Mouse (Mus musculus): ENCODE data around the gene Olfr1009. TPM values are rescaled to one million over a fixed set of nuclear protein-coding genes. Genes with fewer than 3 reads are reported as not detected.

Olfr1009 gene
- polyA plus RNA-seq, 1 experiment from 2014 or later: not detected

Other genes starting within 250 kb of the Olfr1009 start
- gene 4833423E24Rik, start 196.4 kb upstream of the Olfr1009 start, polyA plus RNA-seq (2015; fragmentation: Nextera tagmentation; extraction: Ambion mirVana): 10.8 and 11.9 TPM in 2 replicates
- not detected in 2 replicates for gene Olfr996, start 136.2 kb upstream of the Olfr1009 start, polyA plus RNA-seq (2015; fragmentation: Nextera tagmentation; extraction: Ambion mirVana)
- gene Olfr998, start 126.5 kb upstream of the Olfr1009 start, polyA plus RNA-seq (2015; fragmentation: Nextera tagmentation; extraction: Ambion mirVana): not detected in 2 replicates
- not detected in 2 replicates for gene Olfr1000, start 103.5 kb upstream of the Olfr1009 start, polyA plus RNA-seq (2015; fragmentation: Nextera tagmentation; extraction: Ambion mirVana)
- gene Olfr1002, start 64.7 kb upstream of the Olfr1009 start, polyA plus RNA-seq (2015; fragmentation: Nextera tagmentation; extraction: Ambion mirVana): 0.11 TPM in 1 of 2 replicates, not detected in the other
- not detected in 2 replicates for gene Olfr154, start 51.0 kb upstream of the Olfr1009 start, polyA plus RNA-seq (2015; fragmentation: Nextera tagmentation; extraction: Ambion mirVana)
- 0.13 TPM in 1 of 2 replicates, not detected in the other for gene Olfr1006, start 36.7 kb upstream of the Olfr1009 start, polyA plus RNA-seq (2015; fragmentation: Nextera tagmentation; extraction: Ambion mirVana)
- not detected in 2 replicates for gene Olfr1008, start 26.0 kb upstream of the Olfr1009 start, polyA plus RNA-seq (2015; fragmentation: Nextera tagmentation; extraction: Ambion mirVana)
- gene Olfr1012, start 47.3 kb downstream of the Olfr1009 start, polyA plus RNA-seq (2015; fragmentation: Nextera tagmentation; extraction: Ambion mirVana): 0.25 TPM in 1 of 2 replicates, not detected in the other
- 0.12 TPM in 1 of 2 replicates, not detected in the other for gene Olfr1013, start 51.7 kb downstream of the Olfr1009 start, polyA plus RNA-seq (2015; fragmentation: Nextera tagmentation; extraction: Ambion mirVana)
- not detected in 2 replicates for gene Olfr1014, start 57.3 kb downstream of the Olfr1009 start, polyA plus RNA-seq (2015; fragmentation: Nextera tagmentation; extraction: Ambion mirVana)
- gene Olfr1015, start 66.6 kb downstream of the Olfr1009 start, polyA plus RNA-seq (2015; fragmentation: Nextera tagmentation; extraction: Ambion mirVana): 0.07 and 0.47 TPM in 2 replicates
- 0.23 TPM in 1 of 2 replicates, not detected in the other for gene Olfr1016, start 87.1 kb downstream of the Olfr1009 start, polyA plus RNA-seq (2015; fragmentation: Nextera tagmentation; extraction: Ambion mirVana)
- gene Olfr1018, start 103.1 kb downstream of the Olfr1009 start, polyA plus RNA-seq (2015; fragmentation: Nextera tagmentation; extraction: Ambion mirVana): not detected in 2 replicates
- not detected in 2 replicates for gene Olfr1019, start 130.1 kb downstream of the Olfr1009 start, polyA plus RNA-seq (2015; fragmentation: Nextera tagmentation; extraction: Ambion mirVana)
- not detected in 2 replicates for gene Olfr1020, start 131.6 kb downstream of the Olfr1009 start, polyA plus RNA-seq (2015; fragmentation: Nextera tagmentation; extraction: Ambion mirVana)
- gene Olfr1022, start 153.2 kb downstream of the Olfr1009 start, polyA plus RNA-seq (2015; fragmentation: Nextera tagmentation; extraction: Ambion mirVana): not detected in 2 replicates
- not detected in 2 replicates for gene Olfr1023, start 170.2 kb downstream of the Olfr1009 start, polyA plus RNA-seq (2015; fragmentation: Nextera tagmentation; extraction: Ambion mirVana)
- not detected in 2 replicates for gene Olfr1024, start 189.6 kb downstream of the Olfr1009 start, polyA plus RNA-seq (2015; fragmentation: Nextera tagmentation; extraction: Ambion mirVana)
- gene Olfr1025-ps1, start 199.8 kb downstream of the Olfr1009 start, polyA plus RNA-seq (2015; fragmentation: Nextera tagmentation; extraction: Ambion mirVana): 0.59 and 0.84 TPM in 2 replicates
- 0.38 and 0.69 TPM in 2 replicates for gene Olfr1026, start 206.1 kb downstream of the Olfr1009 start, polyA plus RNA-seq (2015; fragmentation: Nextera tagmentation; extraction: Ambion mirVana)
- 0.09 and 0.17 TPM in 2 replicates for gene Olfr1028, start 235.0 kb downstream of the Olfr1009 start, polyA plus RNA-seq (2015; fragmentation: Nextera tagmentation; extraction: Ambion mirVana)